Mouse (Mus musculus): Measurements from ENCODE around the gene Selenon. TPM values are rescaled to one million over a fixed set of nuclear protein-coding genes. Genes with fewer than 3 reads are reported as not detected.

Selenon gene
- polyA plus RNA-seq (2016; fragmentation: Nextera tagmentation; extraction: Ambion mirVana): 14.7 and 47.6 TPM in 2 replicates

GRCm38 (mm10) chr4:134551494-134552316 is at the start of gene Selenon:
Gene Selenon, minus strand, starts transcription at chr4:134552166.
- peak within 1 kb of the TSS; percentile 74 for H3K4me3 ChIP-seq (replicated peaks)
- WGBS: under 1% methylated on average over 53 of the region's 67 CpGs
- peak within 1 kb of the TSS; percentile 88 for H3K27ac ChIP-seq
- peak within 1 kb of the TSS; percentile 61 for H3K4me2 ChIP-seq
- H3K9ac ChIP-seq (replicated peaks): peak within 1 kb of the TSS; percentile 93
- H3K36me3 ChIP-seq: peaks cover 40% of the 10 kb centered on the region
- H3K27me3 ChIP-seq: no peaks in the 10 kb centered on the region
- peaks cover 20% of the 10 kb centered on the region for H3K4me1 ChIP-seq (replicated peaks)
- peak; percentile 77 for ATAC-seq (ENCODE audit: insufficient number of reproducible peaks, insufficient read depth, low FRiP score, low TSS enrichment, low read depth)
- peaks cover 10% of the 10 kb centered on the region for H3K9me3 ChIP-seq

- peaks cover 28% of the 10 kb centered on the region for H3K4me1 ChIP-seq (replicated peaks)
- H3K4me2 ChIP-seq: no peak overlapping the region
- no peak overlapping the region for H3K4me3 ChIP-seq (replicated peaks)
- H3K27ac ChIP-seq: no peak overlapping the region
- no peaks in the 10 kb centered on the region for H3K27me3 ChIP-seq
- H3K36me3 ChIP-seq: no peaks in the 10 kb centered on the region
- H3K9me3 ChIP-seq: no peaks in the 10 kb centered on the region
- no peak for ATAC-seq (ENCODE audit: insufficient number of reproducible peaks, insufficient read depth, low FRiP score, low TSS enrichment, low read depth)
- H3K9ac ChIP-seq (replicated peaks): no peak overlapping the region
- 42% methylated on average over 8 of the region's 8 CpGs for WGBS
These were observed 49.4 kb upstream of the Selenon start for GRCm38 (mm10) chr4:134601404-134601803.

- Histone ChIP-seq H3K4me1 (replicated peaks) (peaks cover 28% of the 10 kb centered on the region), H3K4me3 (replicated peaks) (no peak overlapping the region), H3K9ac (replicated peaks) (no peak overlapping the region), H3K27me3 (no peaks in the 10 kb centered on the region), H3K4me2 (no peak overlapping the region), H3K36me3 (no peaks in the 10 kb centered on the region), H3K9me3 (no peaks in the 10 kb centered on the region), H3K27ac (no peak overlapping the region)
- ATAC-seq (ENCODE audit: insufficient number of reproducible peaks, insufficient read depth, low FRiP score, low TSS enrichment, low read depth): no peak
- WGBS: 63% methylated on average over 7 of the region's 7 CpGs
These were observed 48.8 kb upstream of the Selenon start for GRCm38 (mm10) chr4:134600777-134601176.

- H3K9me3 ChIP-seq: no peaks in the 10 kb centered on the region
- no peaks in the 10 kb centered on the region for H3K36me3 ChIP-seq
- no peak overlapping the region for H3K4me3 ChIP-seq (replicated peaks)
- no peak overlapping the region for H3K4me2 ChIP-seq
- 86% methylated on average over 9 of the region's 9 CpGs for WGBS
- H3K27ac ChIP-seq: no peak overlapping the region
- no peaks in the 10 kb centered on the region for H3K27me3 ChIP-seq
- H3K9ac ChIP-seq (replicated peaks): no peak overlapping the region
- ATAC-seq (ENCODE audit: insufficient number of reproducible peaks, insufficient read depth, low FRiP score, low TSS enrichment, low read depth): no peak
- H3K4me1 ChIP-seq (replicated peaks): peaks cover 28% of the 10 kb centered on the region
These were observed 48.1 kb upstream of the Selenon start for GRCm38 (mm10) chr4:134600060-134600459.

- no peaks in the 10 kb centered on the region for H3K36me3 ChIP-seq
- H3K9me3 ChIP-seq: no peaks in the 10 kb centered on the region
- H3K4me2 ChIP-seq: no peak overlapping the region
- no peak for ATAC-seq (ENCODE audit: insufficient number of reproducible peaks, insufficient read depth, low FRiP score, low TSS enrichment, low read depth)
- H3K27ac ChIP-seq: no peak overlapping the region
- no peak overlapping the region for H3K4me3 ChIP-seq (replicated peaks)
- H3K9ac ChIP-seq (replicated peaks): no peak overlapping the region
- WGBS: 78% methylated on average over 10 of the region's 10 CpGs
- H3K27me3 ChIP-seq: no peaks in the 10 kb centered on the region
- peaks cover 30% of the 10 kb centered on the region for H3K4me1 ChIP-seq (replicated peaks)
These were observed 45.1 kb upstream of the Selenon start for GRCm38 (mm10) chr4:134596816-134597692.

- Histone ChIP-seq H3K4me1 (replicated peaks) (peaks cover 28% of the 10 kb centered on the region), H3K4me2 (no peak overlapping the region), H3K36me3 (no peaks in the 10 kb centered on the region), H3K27me3 (no peaks in the 10 kb centered on the region), H3K9me3 (no peaks in the 10 kb centered on the region), H3K27ac (no peak overlapping the region), H3K9ac (replicated peaks) (no peak overlapping the region), H3K4me3 (replicated peaks) (no peak overlapping the region)
- ATAC-seq (ENCODE audit: insufficient number of reproducible peaks, insufficient read depth, low FRiP score, low TSS enrichment, low read depth): no peak
- WGBS: 91% methylated on average over 10 of the region's 10 CpGs
These were observed 42.9 kb upstream of the Selenon start for GRCm38 (mm10) chr4:134594731-134595439.

GRCm38 (mm10) chr4:134592442-134592841 is 40.5 kb upstream of the Selenon start:
- no peak overlapping the region for H3K27ac ChIP-seq
- H3K27me3 ChIP-seq: no peaks in the 10 kb centered on the region
- no peak for ATAC-seq (ENCODE audit: insufficient number of reproducible peaks, insufficient read depth, low FRiP score, low TSS enrichment, low read depth)
- H3K4me1 ChIP-seq (replicated peaks): peaks cover 26% of the 10 kb centered on the region
- no peaks in the 10 kb centered on the region for H3K9me3 ChIP-seq
- no peak overlapping the region for H3K4me2 ChIP-seq
- H3K9ac ChIP-seq (replicated peaks): no peak overlapping the region
- no peaks in the 10 kb centered on the region for H3K36me3 ChIP-seq
- 45% methylated on average over 4 of the region's 4 CpGs for WGBS
- H3K4me3 ChIP-seq (replicated peaks): no peak overlapping the region

- Histone ChIP-seq H3K4me1 (replicated peaks) (peaks cover 27% of the 10 kb centered on the region), H3K27ac (peak overlapping the region; percentile 59; the same call in 1 of the 2 replicates), H3K36me3 (no peaks in the 10 kb centered on the region), H3K27me3 (no peaks in the 10 kb centered on the region), H3K9ac (replicated peaks) (no peak overlapping the region), H3K4me3 (replicated peaks) (no peak overlapping the region), H3K9me3 (no peaks in the 10 kb centered on the region), H3K4me2 (no peak overlapping the region)
- 64% methylated on average over 11 of the region's 11 CpGs for WGBS
- ATAC-seq (ENCODE audit: insufficient number of reproducible peaks, insufficient read depth, low FRiP score, low TSS enrichment, low read depth): 0 out of 2 replicates have a peak, but pooled peaks have one; percentile 32
These were observed 39.6 kb upstream of the Selenon start for GRCm38 (mm10) chr4:134591506-134592061.

GRCm38 (mm10) chr4:134590227-134590926 is 38.4 kb upstream of the Selenon start:
- Histone ChIP-seq H3K9me3 (no peaks in the 10 kb centered on the region), H3K27me3 (no peaks in the 10 kb centered on the region), H3K4me1 (replicated peaks) (peaks cover 29% of the 10 kb centered on the region), H3K4me2 (no peak overlapping the region), H3K9ac (replicated peaks) (no peak overlapping the region), H3K27ac (no peak overlapping the region), H3K36me3 (no peaks in the 10 kb centered on the region), H3K4me3 (replicated peaks) (no peak overlapping the region)
- 80% methylated on average over 10 of the region's 10 CpGs for WGBS
- ATAC-seq (ENCODE audit: insufficient number of reproducible peaks, insufficient read depth, low FRiP score, low TSS enrichment, low read depth): no peak

GRCm38 (mm10) chr4:134589786-134590185 is 37.8 kb upstream of the Selenon start:
- Histone ChIP-seq H3K4me1 (replicated peaks) (peaks cover 29% of the 10 kb centered on the region), H3K36me3 (no peaks in the 10 kb centered on the region), H3K9ac (replicated peaks) (no peak overlapping the region), H3K27me3 (no peaks in the 10 kb centered on the region), H3K4me2 (no peak overlapping the region), H3K4me3 (replicated peaks) (no peak overlapping the region), H3K27ac (no peak overlapping the region), H3K9me3 (no peaks in the 10 kb centered on the region)
- no peak for ATAC-seq (ENCODE audit: insufficient number of reproducible peaks, insufficient read depth, low FRiP score, low TSS enrichment, low read depth)
- 81% methylated on average over 9 of the region's 9 CpGs for WGBS
